Mouse (Mus musculus) thymus, adult 2 months (tissue): ENCODE measurements around the gene Spg21. TPM values are rescaled to one million over a fixed set of nuclear protein-coding genes. Genes with fewer than 3 reads are reported as not detected.

Experiments
- DNase-seq: peaks from one replicate; pipeline ENCODE4 v3.0.0; 2021
- H3K27ac ChIP-seq: fragments of 200-500 bp; 2 replicates; pipeline ENCODE4 v1.5.1; 2012; ENCODE audit warnings: low read length, control low read depth; ENCODE audit not compliant: control insufficient read depth, insufficient read depth
- H3K27me3 ChIP-seq: fragments of 200-500 bp; 2 replicates; pipeline ENCODE4 v1.6.1; 2012; ENCODE audit warnings: mild to moderate bottlenecking, low read length, moderate library complexity, mixed read lengths; ENCODE audit not compliant: control insufficient read depth, insufficient read depth
- H3K36me3 ChIP-seq: fragments of 200-500 bp; 2 replicates; pipeline ENCODE4 v1.6.1; 2012; ENCODE audit warnings: mild to moderate bottlenecking, low read length, moderate library complexity; ENCODE audit not compliant: control insufficient read depth, insufficient read depth
- H3K4me1 ChIP-seq: fragments of 200-500 bp; replicated peaks from 2 replicates; pipeline ENCODE4 v1.6.1; 2012; ENCODE audit warnings: low read length; ENCODE audit not compliant: control insufficient read depth, insufficient read depth
- H3K4me3 ChIP-seq: fragments of 200-500 bp; 2 replicates; pipeline ENCODE4 v1.5.1; 2012; ENCODE audit warnings: mild to moderate bottlenecking, low read length, control low read depth, moderate library complexity; ENCODE audit not compliant: control insufficient read depth, insufficient read depth
- CTCF ChIP-seq: fragments of 200-500 bp; IDR thresholded peaks from 2 replicates; pipeline ENCODE4 v1.5.1; 2012; ENCODE audit warnings: mild to moderate bottlenecking, control low read depth, low read length, moderate library complexity, borderline replicate concordance; ENCODE audit not compliant: control insufficient read depth, poor library complexity, insufficient read depth; ENCODE audit errors: extremely low read depth
- POLR2A ChIP-seq: fragments of 200-500 bp; IDR thresholded peaks from 2 replicates; pipeline ENCODE4 v1.6.1; 2012; ENCODE audit warnings: mild to moderate bottlenecking, low read length, control low read depth, moderate library complexity; ENCODE audit not compliant: control insufficient read depth, poor library complexity, insufficient read depth; ENCODE audit errors: extremely low read depth
- WGBS: fragments of 180-500 bp; shearing (Covaris S2); methylation state at CpG from one replicate; pipeline ENCODE4 v1.1.7; 2018; 5-methylcytosine and 5-hydroxymethylcytosine counted together
- polyA plus RNA-seq: library from polyadenylated mRNA; depleted of rRNA; stranded (reverse); fragments of >200 nt; gene quantifications from 2 replicates; pipeline ENCODE4 v1.2.3, GENCODE M21; 2012

Spg21 gene
- polyA plus RNA-seq, 1 experiment = 28.5 TPM

- no peaks in the 10 kb centered on the region for H3K27me3 ChIP-seq
- H3K4me3 ChIP-seq = no peak overlapping the region
- no peak overlapping the region for H3K27ac ChIP-seq
- H3K4me1 ChIP-seq = peaks cover 10% of the 10 kb centered on the region
- no peak for DNase-seq
- TF ChIP-seq POLR2A (no peak), CTCF (no peak)
- 95% methylated on average over 2 of the region's 2 CpGs for WGBS
- H3K36me3 ChIP-seq = peaks cover 16% of the 10 kb centered on the region
These were observed 4.5 kb downstream of the Spg21 start for GRCm38 (mm10) chr9:65465241-65465640.

DNA sequence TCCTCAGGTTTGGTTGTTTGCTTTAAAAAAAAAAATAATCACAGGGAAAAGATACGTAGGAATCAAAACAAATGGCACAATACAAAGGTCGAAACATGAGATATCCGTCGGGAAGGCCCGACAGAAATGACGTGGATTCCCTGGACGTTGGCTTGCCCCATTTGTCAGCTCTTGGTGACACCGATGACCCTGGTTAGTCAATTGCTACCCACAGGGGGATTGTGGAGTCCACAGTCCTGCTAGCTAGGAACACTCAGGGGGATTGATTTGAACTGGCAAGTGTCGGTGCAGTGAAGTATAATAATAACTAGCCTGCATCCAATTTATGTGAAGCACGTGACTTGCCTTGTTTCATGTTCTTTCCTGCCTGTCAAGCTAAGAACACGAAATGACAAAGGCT is 6.9 kb downstream of the Spg21 start:
- H3K27me3 ChIP-seq = no peaks in the 10 kb centered on the region
- no peak for TF ChIP-seq CTCF
- TF ChIP-seq POLR2A = no peak
- no peak overlapping the region for H3K4me3 ChIP-seq
- WGBS = 82% methylated on average over 11 of the region's 11 CpGs
- no peak for DNase-seq
- no peak overlapping the region for H3K27ac ChIP-seq
- H3K4me1 ChIP-seq = peaks cover 4% of the 10 kb centered on the region
- peaks cover 19% of the 10 kb centered on the region for H3K36me3 ChIP-seq

DNA sequence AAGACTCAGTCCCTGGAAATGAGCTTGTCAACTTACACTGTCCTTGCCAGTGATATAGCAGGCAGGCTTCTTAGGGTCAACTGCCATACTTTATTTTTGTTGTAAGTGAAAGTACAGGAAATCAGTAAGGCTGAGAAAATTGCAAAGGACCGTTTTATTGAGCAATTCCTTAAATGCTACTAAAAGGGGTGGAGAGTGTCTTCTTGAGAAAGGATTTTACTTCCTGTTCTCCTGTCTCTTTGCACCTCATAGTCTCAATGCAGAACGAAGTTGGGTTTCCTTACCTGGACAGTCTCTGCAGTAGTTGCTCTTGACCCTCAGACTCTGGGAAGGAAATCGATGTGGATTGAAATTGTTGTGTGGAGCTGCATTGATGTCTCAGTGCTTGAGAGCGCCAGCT is 12.0 kb downstream of the Spg21 start:
- TF ChIP-seq POLR2A (no peak), CTCF (no peak)
- no peaks in the 10 kb centered on the region for H3K27me3 ChIP-seq
- peaks cover 19% of the 10 kb centered on the region; the same call in 1 of the 2 replicates for H3K36me3 ChIP-seq
- 93% methylated on average over 4 of the region's 4 CpGs for WGBS
- no peak overlapping the region for H3K4me3 ChIP-seq
- H3K4me1 ChIP-seq = no peaks in the 10 kb centered on the region
- no peak overlapping the region for H3K27ac ChIP-seq
- no peak for DNase-seq

- H3K27me3 ChIP-seq = no peaks in the 10 kb centered on the region
- peaks cover 23% of the 10 kb centered on the region for H3K36me3 ChIP-seq
- no peak for TF ChIP-seq POLR2A
- TF ChIP-seq CTCF = no peak
- no peaks in the 10 kb centered on the region for H3K4me1 ChIP-seq
- no peak overlapping the region for H3K27ac ChIP-seq
- DNase-seq = no peak
- 97% methylated on average over 8 of the region's 8 CpGs for WGBS
- no peak overlapping the region for H3K4me3 ChIP-seq
These were observed 18.4 kb downstream of the Spg21 start for GRCm38 (mm10) chr9:65479158-65479557.

DNA sequence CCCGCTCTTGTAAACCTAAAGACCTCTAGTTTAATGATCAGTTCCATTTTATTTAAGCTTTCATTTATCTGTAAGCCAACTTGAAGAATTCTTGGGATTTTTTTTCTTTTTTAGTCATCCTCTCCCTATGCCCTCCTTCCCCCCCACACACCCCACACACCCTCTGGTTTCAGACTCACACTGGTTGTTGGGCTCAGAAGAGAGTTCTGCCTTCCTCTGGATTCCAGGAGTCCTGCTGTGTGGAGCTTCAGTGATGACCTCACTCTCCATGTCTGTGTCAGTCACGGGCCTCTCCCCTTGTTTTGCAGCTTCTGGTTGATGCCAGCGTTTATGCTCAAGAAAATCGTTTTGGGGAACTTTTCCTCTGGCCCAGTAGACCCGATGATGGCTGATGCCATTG is 19.3 kb downstream of the Spg21 start:
- TF ChIP-seq POLR2A (no peak), CTCF (no peak)
- no peaks in the 10 kb centered on the region for H3K4me1 ChIP-seq
- H3K4me3 ChIP-seq = no peak overlapping the region
- WGBS = 97% methylated on average over 5 of the region's 5 CpGs
- no peak overlapping the region for H3K27ac ChIP-seq
- DNase-seq = no peak
- peaks cover 32% of the 10 kb centered on the region for H3K36me3 ChIP-seq
- H3K27me3 ChIP-seq = no peaks in the 10 kb centered on the region

DNA sequence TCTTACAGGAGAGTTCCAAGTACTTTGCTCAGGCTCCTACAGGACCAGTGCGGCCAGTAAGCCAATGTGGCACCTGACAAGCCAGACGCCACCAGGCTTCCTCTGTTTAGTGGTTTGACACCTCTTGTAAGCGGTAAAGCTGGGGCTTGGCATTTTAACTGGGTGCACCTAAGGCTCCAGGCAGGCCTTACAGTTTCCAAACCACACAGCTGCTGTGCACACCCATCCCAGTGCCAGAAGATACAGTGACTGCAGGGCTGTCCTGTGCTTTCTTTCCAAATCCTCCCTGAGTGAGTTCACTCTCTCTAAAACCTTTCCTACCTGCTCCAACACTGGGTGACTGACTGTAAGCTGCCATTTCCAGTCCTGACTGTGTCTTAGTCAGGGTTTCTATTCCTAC is 30.7 kb downstream of the Spg21 start:
- no peak overlapping the region for H3K27ac ChIP-seq
- H3K4me3 ChIP-seq = no peak overlapping the region
- WGBS = 73% methylated on average over 3 of the region's 3 CpGs
- H3K36me3 ChIP-seq = peaks cover 9% of the 10 kb centered on the region
- H3K4me1 ChIP-seq = no peaks in the 10 kb centered on the region
- TF ChIP-seq CTCF (no peak), POLR2A (no peak)
- no peaks in the 10 kb centered on the region for H3K27me3 ChIP-seq
- no peak for DNase-seq

DNA sequence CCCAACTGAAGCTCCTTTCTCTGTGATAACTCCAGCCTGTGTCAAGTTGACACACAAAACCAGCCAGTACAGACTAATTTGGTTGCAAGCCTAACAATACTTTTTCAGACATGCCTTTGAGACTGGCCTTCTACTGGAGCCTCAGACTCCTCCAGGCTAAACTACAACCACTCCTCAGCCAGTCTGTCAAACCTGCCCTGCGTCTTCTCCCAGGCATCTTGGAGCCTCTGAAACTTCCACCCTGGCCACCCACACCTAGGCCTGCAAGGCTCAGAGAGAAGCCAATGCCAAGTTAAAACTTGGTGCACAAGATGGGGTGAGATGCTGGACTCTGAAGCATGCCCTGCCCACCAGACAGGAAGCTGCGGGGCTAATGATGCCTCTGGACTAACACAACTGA is 31.6 kb downstream of the Spg21 start:
- no peak overlapping the region for H3K4me3 ChIP-seq
- WGBS = 88% methylated on average over 2 of the region's 2 CpGs
- no peaks in the 10 kb centered on the region for H3K4me1 ChIP-seq
- H3K27ac ChIP-seq = no peak overlapping the region
- no peaks in the 10 kb centered on the region for H3K27me3 ChIP-seq
- TF ChIP-seq CTCF (no peak), POLR2A (no peak)
- no peak for DNase-seq
- peaks cover 4% of the 10 kb centered on the region for H3K36me3 ChIP-seq
